Mouse (Mus musculus) forebrain, embryonic 14.5 days (tissue): ENCODE results near the gene Adh1. TPM values are rescaled to one million over a fixed set of nuclear protein-coding genes. Genes with fewer than 3 reads are reported as not detected.

Experiments
- ATAC-seq: fragments of 200-750 bp; cut with Nextera tagmentation; 2 replicates; pipeline ENCODE4 v1.8.0; 2017; ENCODE audit warnings: mild to moderate bottlenecking, moderate library complexity
- DNase-seq: peaks from one replicate; pipeline ENCODE4 v3.0.0-alpha.2; 2015; ENCODE audit warnings: low spot score
- H3K27ac ChIP-seq: fragments of 300-500 bp; sonication (generic); 2 replicates; pipeline ENCODE4 v1.5.1; 2014; ENCODE audit warnings: low read depth, mild to moderate bottlenecking, control low read depth, low read length, moderate library complexity
- H3K27me3 ChIP-seq: fragments of 300-500 bp; sonication (generic); replicated peaks from 2 replicates; pipeline ENCODE4 v1.6.1; 2014; ENCODE audit warnings: low read length, control low read depth, mixed read lengths; ENCODE audit not compliant: control insufficient read depth, insufficient read depth
- H3K36me3 ChIP-seq: fragments of 300-500 bp; sonication (generic); 2 replicates; pipeline ENCODE4 v1.6.1; 2014; ENCODE audit warnings: low read length, control low read depth; ENCODE audit not compliant: control insufficient read depth, insufficient read depth
- H3K4me1 ChIP-seq: fragments of 300-500 bp; sonication (generic); 2 replicates; pipeline ENCODE4 v1.6.1; 2014; ENCODE audit warnings: antibody characterized with exemption, low read length, control low read depth; ENCODE audit not compliant: control insufficient read depth, insufficient read depth
- H3K4me2 ChIP-seq: fragments of 300-500 bp; sonication (generic); 2 replicates; pipeline ENCODE4 v1.6.1; 2014; ENCODE audit warnings: mild to moderate bottlenecking, control low read depth, low read length
- H3K4me3 ChIP-seq: fragments of 300-500 bp; sonication (generic); 2 replicates; pipeline ENCODE4 v1.5.1; 2014; ENCODE audit warnings: low read depth, low read length, control low read depth
- H3K9ac ChIP-seq: fragments of 300-500 bp; sonication (generic); 2 replicates; pipeline ENCODE4 v1.6.1; 2014; ENCODE audit warnings: mild to moderate bottlenecking, low read length, control low read depth, moderate library complexity
- H3K9me3 ChIP-seq: fragments of 300-500 bp; sonication (generic); replicated peaks from 2 replicates; pipeline ENCODE4 v1.6.1; 2016; ENCODE audit warnings: low read length, control low read depth, mixed read lengths; ENCODE audit not compliant: control insufficient read depth
- whole genome bisulfite sequencing: fragments of 180-500 bp; shearing (Covaris S2); extraction: QIAGEN DNeasy Blood & Tissue Kit; methylation state at CpG from one replicate; pipeline ENCODE4 v1.1.7; 2014; 5-methylcytosine and 5-hydroxymethylcytosine counted together
- polyA plus RNA-seq: library from polyadenylated mRNA; unstranded; fragments of >200 nt; fragmentation: Nextera tagmentation; extraction: Ambion mirVana; gene quantifications from 2 replicates; pipeline ENCODE4 v1.2.1, GENCODE M21; 2014

Adh1 gene
- polyA plus RNA-seq, 1 experiment from 2014 or later = 0.47 TPM

GRCm38 (mm10) chr3:138263154-138263930 lies 2.6 kb downstream of the Adh1 start:
- no peak overlapping the region for H3K4me3 ChIP-seq
- WGBS = 89% methylated on average over 5 of the region's 5 CpGs
- ATAC-seq (no peak), DNase-seq (no peak)
- no peaks in the 10 kb centered on the region for H3K4me1 ChIP-seq
- H3K4me2 ChIP-seq = no peak overlapping the region
- H3K27me3 ChIP-seq = no peaks in the 10 kb centered on the region
- no peaks in the 10 kb centered on the region for H3K9me3 ChIP-seq
- no peak overlapping the region for H3K9ac ChIP-seq
- no peaks in the 10 kb centered on the region for H3K36me3 ChIP-seq
- H3K27ac ChIP-seq = no peak overlapping the region

- H3K27ac ChIP-seq = no peak overlapping the region
Observed at GRCm38 (mm10) chr3:138264648-138265047, 3.9 kb downstream of the Adh1 start.

DNA sequence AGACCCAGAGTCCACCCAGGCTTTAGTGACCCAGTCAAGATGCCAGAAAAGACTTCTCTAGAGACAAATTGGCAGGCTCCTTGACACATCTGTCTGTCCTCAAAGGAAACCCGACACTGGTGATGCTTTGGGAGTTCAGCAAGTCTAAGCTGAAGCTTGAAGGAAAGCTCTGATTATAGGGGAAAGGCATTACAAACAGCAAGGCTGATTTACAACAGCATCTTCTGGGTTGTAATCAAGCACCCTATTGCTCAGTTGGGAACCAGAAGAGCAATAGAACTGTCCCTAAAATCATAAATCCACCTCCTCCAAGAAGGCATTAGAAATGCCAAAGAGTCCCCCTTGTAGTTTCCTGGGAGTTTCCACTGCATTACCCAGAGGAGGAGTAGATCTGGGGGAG lies 9.7 kb downstream of the Adh1 start:
- Histone ChIP-seq H3K9me3 (no peaks in the 10 kb centered on the region), H3K4me2 (no peak overlapping the region), H3K4me3 (no peak overlapping the region), H3K9ac (no peak overlapping the region), H3K27ac (no peak overlapping the region), H3K4me1 (no peaks in the 10 kb centered on the region), H3K36me3 (no peaks in the 10 kb centered on the region), H3K27me3 (no peaks in the 10 kb centered on the region)
- no peak for DNase-seq
- ATAC-seq = no peak
- 63% methylated on average over 1 of the region's 1 CpGs for WGBS

More at GRCm38 (mm10) chr3:138264648-138265047, 3.9 kb downstream of the Adh1 start:
- no peaks in the 10 kb centered on the region for H3K27me3 ChIP-seq
- DNase-seq (peak; percentile 38), ATAC-seq (no peak)
- no peaks in the 10 kb centered on the region for H3K36me3 ChIP-seq
- no peak overlapping the region for H3K4me3 ChIP-seq
- 51% methylated on average over 3 of the region's 3 CpGs for WGBS
- no peaks in the 10 kb centered on the region for H3K4me1 ChIP-seq
- no peak overlapping the region for H3K9ac ChIP-seq
- H3K4me2 ChIP-seq = no peak overlapping the region
- no peaks in the 10 kb centered on the region for H3K9me3 ChIP-seq

GRCm38 (mm10) chr3:138271297-138271696 lies 10.5 kb downstream of the Adh1 start:
- ATAC-seq (no peak), DNase-seq (no peak)
- no peak overlapping the region for H3K27ac ChIP-seq
- no peak overlapping the region for H3K9ac ChIP-seq
- H3K4me3 ChIP-seq = no peak overlapping the region
- H3K4me2 ChIP-seq = no peak overlapping the region
- H3K36me3 ChIP-seq = no peaks in the 10 kb centered on the region
- WGBS = 96% methylated on average over 2 of the region's 2 CpGs
- H3K27me3 ChIP-seq = no peaks in the 10 kb centered on the region
- no peaks in the 10 kb centered on the region for H3K4me1 ChIP-seq
- no peaks in the 10 kb centered on the region for H3K9me3 ChIP-seq

- 93% methylated on average over 7 of the region's 7 CpGs for WGBS
- no peak overlapping the region for H3K27ac ChIP-seq
- no peak overlapping the region for H3K4me2 ChIP-seq
- no peak overlapping the region for H3K9ac ChIP-seq
- H3K4me3 ChIP-seq = no peak overlapping the region
- no peak for DNase-seq
- H3K9me3 ChIP-seq = no peaks in the 10 kb centered on the region
- H3K4me1 ChIP-seq = no peaks in the 10 kb centered on the region
- ATAC-seq = no peak
- H3K36me3 ChIP-seq = no peaks in the 10 kb centered on the region
- no peaks in the 10 kb centered on the region for H3K27me3 ChIP-seq
Observed at GRCm38 (mm10) chr3:138273080-138273479, 12.3 kb downstream of the Adh1 start.

GRCm38 (mm10) chr3:138275100-138275499 lies 14.3 kb downstream of the Adh1 start:
- H3K9me3 ChIP-seq = no peaks in the 10 kb centered on the region
- no peak overlapping the region for H3K4me2 ChIP-seq
- H3K27ac ChIP-seq = no peak overlapping the region
- no peaks in the 10 kb centered on the region for H3K36me3 ChIP-seq
- no peak overlapping the region for H3K9ac ChIP-seq
- ATAC-seq (no peak), DNase-seq (no peak)
- H3K4me1 ChIP-seq = no peaks in the 10 kb centered on the region
- H3K4me3 ChIP-seq = no peak overlapping the region
- H3K27me3 ChIP-seq = no peaks in the 10 kb centered on the region
- WGBS = 95% methylated on average over 3 of the region's 3 CpGs

DNA sequence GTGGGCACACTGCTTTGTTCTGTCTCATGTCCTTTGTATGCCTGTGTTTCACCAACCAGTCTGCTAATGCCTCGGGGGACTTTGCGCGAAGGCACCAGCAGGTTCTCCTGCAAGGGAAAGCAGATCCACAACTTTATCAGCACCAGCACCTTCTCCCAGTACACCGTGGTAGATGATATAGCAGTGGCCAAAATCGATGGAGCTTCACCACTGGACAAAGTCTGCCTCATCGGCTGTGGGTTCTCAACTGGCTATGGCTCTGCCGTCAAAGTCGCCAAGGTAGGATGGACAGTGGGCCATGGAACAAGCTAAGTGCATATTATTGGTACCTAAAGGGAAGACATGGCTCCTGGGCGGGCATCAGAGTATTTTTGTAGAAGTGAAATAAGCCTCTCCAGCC lies 21.8 kb downstream of the Adh1 start:
- Histone ChIP-seq H3K4me3 (no peak overlapping the region), H3K27me3 (no peaks in the 10 kb centered on the region), H3K9me3 (no peaks in the 10 kb centered on the region), H3K27ac (no peak overlapping the region), H3K4me1 (no peaks in the 10 kb centered on the region), H3K36me3 (no peaks in the 10 kb centered on the region), H3K9ac (no peak overlapping the region), H3K4me2 (no peak overlapping the region)
- ATAC-seq (no peak), DNase-seq (no peak)
- 70% methylated on average over 9 of the region's 9 CpGs for WGBS

DNA sequence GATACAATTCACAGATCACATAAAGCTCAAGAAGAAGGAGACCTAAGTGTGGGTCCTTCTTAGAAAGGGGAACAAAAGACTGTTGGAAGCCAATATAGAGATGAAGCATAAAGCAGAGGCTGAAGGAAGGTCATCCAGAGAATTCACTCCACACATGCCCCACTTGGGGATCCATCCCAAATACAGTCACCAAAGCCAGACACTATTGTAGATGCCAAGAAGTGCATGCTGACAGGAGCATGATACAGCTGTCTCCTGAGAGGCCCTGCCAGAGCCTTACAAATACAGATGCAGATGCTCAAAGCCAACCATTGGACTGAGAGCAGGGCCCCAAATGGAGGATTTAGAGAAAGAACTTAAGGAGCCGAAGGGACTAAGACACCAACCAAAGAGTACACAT lies 23.0 kb downstream of the Adh1 start:
- ATAC-seq = no peak
- Histone ChIP-seq H3K9ac (no peak overlapping the region), H3K27ac (no peak overlapping the region), H3K27me3 (no peaks in the 10 kb centered on the region), H3K4me3 (no peak overlapping the region), H3K4me1 (no peaks in the 10 kb centered on the region), H3K4me2 (no peak overlapping the region), H3K36me3 (no peaks in the 10 kb centered on the region), H3K9me3 (no peaks in the 10 kb centered on the region)
- no peak for DNase-seq
- whole genome bisulfite sequencing = 86% methylated on average over 1 of the region's 1 CpGs

DNA sequence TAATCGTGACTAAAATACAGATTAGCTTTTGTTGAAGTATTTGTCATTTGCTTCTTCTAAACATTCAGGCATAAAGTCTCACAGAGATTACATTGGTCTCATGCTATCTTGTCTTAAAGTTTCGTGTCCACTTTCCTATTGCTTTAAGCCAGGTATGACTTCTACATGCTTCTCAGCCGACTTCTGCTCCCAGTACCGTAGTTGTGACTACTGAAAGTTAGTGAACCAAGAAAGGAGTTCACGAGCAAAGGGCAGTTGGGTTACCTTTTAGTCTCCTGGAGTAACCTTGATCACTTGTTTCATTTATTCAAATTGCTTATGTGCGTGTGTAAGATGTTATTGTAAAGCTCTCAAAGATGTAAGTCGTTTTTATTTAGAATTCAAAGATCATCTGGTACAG lies 25.2 kb downstream of the Adh1 start:
- H3K9me3 ChIP-seq = no peaks in the 10 kb centered on the region
- ATAC-seq (no peak), DNase-seq (no peak)
- H3K36me3 ChIP-seq = no peaks in the 10 kb centered on the region
- no peaks in the 10 kb centered on the region for H3K27me3 ChIP-seq
- H3K4me2 ChIP-seq = no peak overlapping the region
- no peak overlapping the region for H3K4me3 ChIP-seq
- no peak overlapping the region for H3K9ac ChIP-seq
- no peak overlapping the region for H3K27ac ChIP-seq
- H3K4me1 ChIP-seq = no peaks in the 10 kb centered on the region
- 82% methylated on average over 7 of the region's 7 CpGs for WGBS
